Mouse (Mus musculus) liver (tissue): ENCODE measurements around the gene Cbx3.

Experiments used
- DNase-seq: peaks from one replicate; pipeline ENCODE4 v3.0.0-alpha.2; 2020; ENCODE audit warnings: mixed read lengths

Cbx3 gene

DNA sequence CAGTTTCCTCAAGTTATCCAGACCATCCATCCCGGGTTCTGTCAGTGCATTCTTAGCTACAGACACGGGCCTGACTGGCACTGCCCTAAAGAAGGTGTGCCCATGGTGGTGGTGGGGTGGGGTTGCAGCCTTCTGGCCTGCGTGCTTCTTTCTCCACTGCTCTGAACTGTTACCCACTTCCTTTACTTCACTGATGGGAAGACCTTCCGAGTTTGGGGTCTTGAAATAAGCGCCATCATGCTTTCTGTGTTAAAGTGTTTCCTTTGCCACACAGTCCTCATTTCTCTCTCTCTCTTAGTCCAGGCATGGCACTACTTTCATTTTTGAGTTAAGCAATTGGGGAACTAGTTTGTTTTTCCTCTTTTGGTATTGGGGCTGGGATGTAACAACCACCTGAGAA lies 54.8 kb downstream of the Cbx3 start:
- no peak for DNase-seq

DNA sequence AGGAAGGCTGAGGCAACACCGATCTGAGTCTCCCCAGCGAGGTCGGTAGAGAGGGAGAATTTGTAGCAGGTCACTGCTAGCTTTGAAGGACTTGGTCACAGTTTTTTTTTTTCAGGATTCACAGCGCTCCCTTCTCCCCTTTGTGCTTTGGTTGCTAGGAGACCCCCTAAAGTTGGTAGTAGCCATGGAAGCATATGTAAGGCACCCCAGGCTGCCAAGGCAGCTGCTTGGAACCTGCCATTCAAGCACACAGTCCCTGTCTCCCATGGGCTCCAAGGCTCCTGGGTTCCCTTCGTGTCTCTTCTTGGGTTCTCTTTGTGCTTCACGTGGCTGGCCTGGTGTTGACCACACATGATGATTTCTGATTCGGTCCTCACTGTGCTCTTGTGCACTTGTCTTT lies 59.3 kb downstream of the Cbx3 start:
- DNase-seq: no peak
